Mouse (Mus musculus): ENCODE data around the gene Mllt3. TPM values are rescaled to one million over a fixed set of nuclear protein-coding genes. Genes with fewer than 3 reads are reported as not detected.

Gene Mllt3
- total and polyA plus RNA-seq, 2 experiments from 2014 or later: 24.8 to 57.8 TPM

- no peak for TF ChIP-seq CTCF (IDR thresholded peaks at IDR 0.05)
- Histone ChIP-seq H3K9me3 (ENCODE audit: low read length) (no peaks in the 10 kb centered on the region), H3K4me3 (ENCODE audit: low read depth, low read length) (peak overlapping the region; percentile 80), H3K36me3 (ENCODE audit: insufficient read depth, low read length) (no peaks in the 10 kb centered on the region), H3K27me3 (ENCODE audit: insufficient read depth, low read length) (no peaks in the 10 kb centered on the region), H3K27ac (ENCODE audit: low read depth, low read length) (peak overlapping the region; percentile 86), H3K9ac (replicated peaks; ENCODE audit: low read length, poor library complexity, severe bottlenecking) (peak overlapping the region; percentile 74), H3K4me2 (ENCODE audit: low read depth, low read length, poor library complexity, severe bottlenecking) (peak overlapping the region; percentile 78), H3K4me1 (ENCODE audit: insufficient read depth, low read length) (peaks cover 14% of the 10 kb centered on the region; the same call in 1 of the 2 replicates)
- peak; percentile 77 for ATAC-seq (ENCODE audit: low FRiP score)
- under 1% methylated on average over 67 of the region's 100 CpGs for WGBS
- DNase-seq (ENCODE audit: low spot score): peak; percentile 67
Measured at GRCm38 (mm10) chr4:88032151-88033098, 739 bp downstream of the Mllt3 start.

DNA sequence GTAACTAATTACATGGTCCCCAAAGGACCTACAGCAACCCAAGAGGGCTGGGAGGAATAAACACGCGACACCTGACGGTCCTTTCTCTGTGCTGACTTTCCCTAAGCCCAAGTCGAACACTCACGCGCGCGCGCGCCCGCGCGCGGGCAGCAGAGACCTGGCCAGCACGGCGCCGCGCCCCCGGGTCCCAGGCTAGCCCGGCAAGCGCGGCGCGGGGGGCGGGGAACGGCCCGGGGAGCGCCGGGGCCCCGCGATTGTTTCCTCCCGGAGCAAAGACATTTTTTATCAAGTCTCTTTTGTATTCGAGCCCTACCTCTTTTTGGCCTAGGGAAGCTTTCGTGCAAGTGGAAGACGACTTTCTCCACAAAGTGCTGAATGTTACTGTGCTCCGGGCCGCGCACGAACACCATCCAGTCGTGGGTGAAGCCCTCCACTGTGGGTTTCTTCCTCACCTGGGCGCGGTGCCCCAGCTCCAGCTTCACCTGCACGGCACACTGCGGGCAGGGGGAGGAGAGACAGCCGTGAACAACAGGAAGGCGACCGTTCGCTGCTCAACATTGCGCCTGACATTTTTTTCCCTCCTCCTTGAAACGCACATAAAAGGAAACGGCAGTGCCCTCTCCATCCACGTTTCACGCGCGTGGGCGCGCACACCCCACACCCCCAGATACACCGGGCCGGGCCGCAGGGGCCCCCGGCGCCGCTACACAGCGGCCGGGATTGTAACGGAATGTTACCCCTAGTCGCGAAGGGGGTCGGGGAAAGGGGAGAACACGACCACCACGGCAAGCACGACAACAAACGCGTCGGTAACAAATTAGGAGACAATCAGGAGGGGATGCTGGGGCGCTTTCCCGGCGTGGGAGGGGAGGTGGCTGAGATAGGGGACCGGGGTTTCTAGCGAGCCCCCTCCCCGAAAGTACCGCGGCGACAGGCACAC lies 1.7 kb downstream of the Mllt3 start:
- no peaks in the 10 kb centered on the region for H3K9me3 ChIP-seq (ENCODE audit: low read length)
- ATAC-seq (ENCODE audit: low FRiP score) (0 out of 2 replicates have a peak, but pooled peaks have one; percentile 8), DNase-seq (ENCODE audit: low spot score) (peak; percentile 58)
- no peak for TF ChIP-seq CTCF (IDR thresholded peaks at IDR 0.05)
- under 1% methylated on average over 81 of the region's 84 CpGs for WGBS
- H3K4me2 ChIP-seq (ENCODE audit: low read depth, low read length, poor library complexity, severe bottlenecking): peak overlapping the region; percentile 78
- peak overlapping the region; percentile 74 for H3K9ac ChIP-seq (replicated peaks; ENCODE audit: low read length, poor library complexity, severe bottlenecking)
- H3K36me3 ChIP-seq (ENCODE audit: insufficient read depth, low read length): no peaks in the 10 kb centered on the region
- peaks cover 14% of the 10 kb centered on the region; the same call in 1 of the 2 replicates for H3K4me1 ChIP-seq (ENCODE audit: insufficient read depth, low read length)
- no peaks in the 10 kb centered on the region for H3K27me3 ChIP-seq (ENCODE audit: insufficient read depth, low read length)
- peak overlapping the region; percentile 80 for H3K4me3 ChIP-seq (ENCODE audit: low read depth, low read length)
- peak overlapping the region; percentile 86 for H3K27ac ChIP-seq (ENCODE audit: low read depth, low read length)

GRCm38 (mm10) chr4:88023567-88023966 lies 9.6 kb downstream of the Mllt3 start:
- no peaks in the 10 kb centered on the region for H3K27me3 ChIP-seq (ENCODE audit: insufficient read depth, low read length)
- no peak overlapping the region for H3K4me3 ChIP-seq (ENCODE audit: low read depth, low read length)
- 87% methylated on average over 5 of the region's 5 CpGs for WGBS
- no peak overlapping the region for H3K4me2 ChIP-seq (ENCODE audit: low read depth, low read length, poor library complexity, severe bottlenecking)
- ATAC-seq (ENCODE audit: low FRiP score) (no peak), DNase-seq (ENCODE audit: low spot score) (no peak)
- no peaks in the 10 kb centered on the region for H3K4me1 ChIP-seq (ENCODE audit: insufficient read depth, low read length)
- H3K9ac ChIP-seq (replicated peaks; ENCODE audit: low read length, poor library complexity, severe bottlenecking): no peak overlapping the region
- H3K9me3 ChIP-seq (ENCODE audit: low read length): no peaks in the 10 kb centered on the region
- H3K27ac ChIP-seq (ENCODE audit: low read depth, low read length): no peak overlapping the region
- peaks cover 4% of the 10 kb centered on the region; the same call in 1 of the 2 replicates for H3K36me3 ChIP-seq (ENCODE audit: insufficient read depth, low read length)
- no peak for TF ChIP-seq CTCF (IDR thresholded peaks at IDR 0.05)

- H3K27me3 ChIP-seq (ENCODE audit: insufficient read depth, low read length): no peaks in the 10 kb centered on the region
- no peak overlapping the region for H3K4me3 ChIP-seq (ENCODE audit: low read depth, low read length)
- TF ChIP-seq CTCF (IDR thresholded peaks at IDR 0.05): peak; percentile 61
- no peak overlapping the region for H3K27ac ChIP-seq (ENCODE audit: low read depth, low read length)
- H3K9me3 ChIP-seq (ENCODE audit: low read length): no peaks in the 10 kb centered on the region
- DNase-seq (ENCODE audit: low spot score) (no peak), ATAC-seq (ENCODE audit: low FRiP score) (no peak)
- no peak overlapping the region for H3K4me2 ChIP-seq (ENCODE audit: low read depth, low read length, poor library complexity, severe bottlenecking)
- no peak overlapping the region for H3K9ac ChIP-seq (replicated peaks; ENCODE audit: low read length, poor library complexity, severe bottlenecking)
- H3K4me1 ChIP-seq (ENCODE audit: insufficient read depth, low read length): no peaks in the 10 kb centered on the region
- WGBS: 3% methylated on average over 1 of the region's 1 CpGs
- H3K36me3 ChIP-seq (ENCODE audit: insufficient read depth, low read length): peaks cover 4% of the 10 kb centered on the region; the same call in 1 of the 2 replicates
Measured at GRCm38 (mm10) chr4:88022623-88023022, 10.5 kb downstream of the Mllt3 start.

DNA sequence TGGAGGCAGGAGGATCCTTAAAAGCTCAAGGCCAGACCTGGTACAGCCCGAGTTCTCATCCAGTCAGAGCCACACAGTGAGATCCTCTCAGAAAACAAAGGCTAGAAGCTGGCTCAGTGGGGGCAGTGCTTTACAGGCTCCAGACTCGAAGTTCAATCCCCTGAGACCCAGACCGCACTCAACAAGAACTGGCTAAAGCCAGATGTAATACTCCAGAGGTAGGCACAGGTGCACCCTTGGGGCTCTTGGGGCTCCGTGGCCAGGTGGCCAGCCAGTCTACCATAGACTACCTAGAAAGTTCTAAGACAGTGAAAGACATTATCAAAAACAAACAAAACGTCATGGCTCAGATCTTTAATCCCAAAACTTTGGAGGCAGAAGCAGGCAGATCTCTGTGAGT lies 12.7 kb downstream of the Mllt3 start:
- Histone ChIP-seq H3K27me3 (ENCODE audit: insufficient read depth, low read length) (no peaks in the 10 kb centered on the region), H3K27ac (ENCODE audit: low read depth, low read length) (no peak overlapping the region), H3K9me3 (ENCODE audit: low read length) (no peaks in the 10 kb centered on the region), H3K4me2 (ENCODE audit: low read depth, low read length, poor library complexity, severe bottlenecking) (no peak overlapping the region), H3K9ac (replicated peaks; ENCODE audit: low read length, poor library complexity, severe bottlenecking) (no peak overlapping the region), H3K4me1 (ENCODE audit: insufficient read depth, low read length) (no peaks in the 10 kb centered on the region), H3K4me3 (ENCODE audit: low read depth, low read length) (no peak overlapping the region), H3K36me3 (ENCODE audit: insufficient read depth, low read length) (no peaks in the 10 kb centered on the region)
- ATAC-seq (ENCODE audit: low FRiP score) (no peak), DNase-seq (ENCODE audit: low spot score) (no peak)
- TF ChIP-seq CTCF (IDR thresholded peaks at IDR 0.05): no peak
- WGBS: 60% methylated on average over 5 of the region's 5 CpGs

Measured in midbrain, postnatal 0 days (tissue).